Mouse (Mus musculus): ENCODE measurements around the gene Lat2. TPM values are rescaled to one million over a fixed set of nuclear protein-coding genes. Genes with fewer than 3 reads are reported as not detected.

The Lat2 gene
- total RNA-seq, 2 experiments from 2014 or later = 2.8 to 4.5 TPM

GRCm38 (mm10) chr5:134576517-134577220 lies 38.2 kb downstream of the Lat2 start:
- intact Hi-C loops (cut with DNase I) = no loop called here
- no peak for DNase-seq

- intact Hi-C loops (cut with DNase I) = no loop called here
- DNase-seq = no peak
Observed at GRCm38 (mm10) chr5:134575833-134576232, 39.0 kb downstream of the Lat2 start.

- intact Hi-C loops (cut with DNase I) = no loop called here
- DNase-seq = peak; percentile 39 to 56
Observed at GRCm38 (mm10) chr5:134572508-134573214, 42.2 kb downstream of the Lat2 start.

GRCm38 (mm10) chr5:134571730-134572507 lies 42.9 kb downstream of the Lat2 start:
- intact Hi-C loops (cut with DNase I) = no loop called here
- DNase-seq = peak; percentile 73 to 81

DNA sequence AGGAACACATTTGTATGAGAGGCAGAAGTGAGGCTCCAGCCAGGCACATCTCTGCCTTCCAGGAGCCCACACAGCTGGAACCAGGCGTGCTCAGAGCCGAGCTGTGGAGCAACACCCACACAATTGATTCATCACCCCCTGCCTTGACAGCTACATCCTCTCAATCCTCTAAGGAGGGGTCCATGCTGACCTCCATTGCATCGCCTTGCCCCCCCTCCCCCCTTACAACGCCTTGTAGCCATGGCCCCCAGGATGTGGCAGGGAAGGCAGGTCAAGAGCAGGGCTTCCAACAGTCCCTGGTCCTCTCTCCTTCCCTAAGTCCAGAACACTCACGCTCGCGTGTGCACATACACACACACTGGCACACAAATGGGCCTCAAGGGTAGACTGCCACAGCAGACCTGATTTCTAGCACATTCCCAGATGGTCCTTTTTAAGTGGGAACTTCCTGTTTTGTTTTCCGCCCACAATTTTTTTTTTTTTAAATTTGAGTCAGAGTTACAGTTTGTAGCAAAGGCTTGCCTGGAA lies 45.8 kb downstream of the Lat2 start:
- intact Hi-C loops (cut with DNase I) = loop anchor here (1.0 kb wide), 1 partner anchor 14 kb away; no protein-coding TSS in a partner anchor
- DNase-seq = peak; percentile 41 to 52

DNA sequence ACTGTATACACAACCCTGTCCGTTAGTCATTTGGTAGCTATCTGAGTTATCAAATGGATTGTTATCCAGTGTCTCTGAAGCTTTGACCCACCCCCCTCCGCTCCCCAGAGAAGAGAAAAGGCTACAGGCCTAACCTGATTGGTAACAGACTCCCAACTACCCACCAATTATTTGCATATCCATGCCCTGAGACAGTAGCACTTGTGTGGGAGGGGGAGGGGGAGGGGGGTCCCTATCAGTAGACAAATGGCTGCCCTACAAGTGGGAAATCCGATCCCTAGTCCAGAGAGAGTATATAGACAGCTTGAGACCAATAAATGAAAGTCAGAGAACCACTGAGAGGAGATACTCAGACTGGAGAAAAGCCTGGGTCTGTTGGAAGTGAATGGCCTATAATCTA lies 46.8 kb downstream of the Lat2 start:
- intact Hi-C loops (cut with DNase I) = no loop called here
- no peak for DNase-seq

DNA sequence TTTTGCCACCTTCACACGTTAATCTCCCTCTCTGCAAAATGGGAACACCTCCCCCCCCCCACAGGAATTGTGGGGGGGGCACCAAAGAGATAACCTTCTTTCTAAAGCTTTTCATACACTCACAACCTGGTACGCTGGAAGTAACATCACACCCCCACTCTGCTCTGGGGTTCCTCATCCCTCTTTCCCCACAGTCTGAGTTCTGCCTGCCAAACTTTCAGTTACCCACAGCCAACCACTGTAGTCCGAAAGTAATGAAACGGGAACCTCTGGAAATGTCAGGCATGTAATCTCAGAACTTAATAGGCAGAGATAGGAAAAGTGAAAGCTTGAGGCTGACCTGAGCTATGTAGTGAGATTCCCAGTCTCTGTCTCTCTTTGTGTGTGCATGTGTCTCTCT lies 47.4 kb downstream of the Lat2 start:
- intact Hi-C loops (cut with DNase I) = no loop called here
- DNase-seq = no peak

- DNase-seq = no peak
- intact Hi-C loops (cut with DNase I) = no loop called here
Observed at GRCm38 (mm10) chr5:134565696-134566095, 49.1 kb downstream of the Lat2 start.

DNA sequence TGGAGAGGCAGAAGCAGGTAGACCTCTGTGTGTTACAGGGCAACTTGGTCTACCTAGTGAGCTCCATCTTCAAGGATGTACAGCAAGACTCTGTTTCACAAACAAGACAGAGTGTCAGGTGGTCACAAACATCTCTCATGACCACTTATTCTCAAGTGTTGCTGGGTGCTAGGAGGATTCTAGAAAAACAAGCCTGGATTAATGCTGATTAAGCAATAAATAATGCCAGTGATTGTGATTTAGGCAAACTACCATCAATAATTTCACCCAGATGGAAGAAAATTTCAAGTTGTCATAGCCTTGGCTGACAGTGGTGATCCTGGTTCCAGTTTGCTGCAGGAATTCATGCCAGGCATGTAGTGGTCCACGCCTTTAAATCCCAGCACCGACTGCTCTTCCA lies 50.6 kb downstream of the Lat2 start:
- DNase-seq = no peak
- intact Hi-C loops (cut with DNase I) = no loop called here

- DNase-seq = no peak
- intact Hi-C loops (cut with DNase I) = no loop called here
Observed at GRCm38 (mm10) chr5:134560450-134561171, 54.2 kb downstream of the Lat2 start.

DNA sequence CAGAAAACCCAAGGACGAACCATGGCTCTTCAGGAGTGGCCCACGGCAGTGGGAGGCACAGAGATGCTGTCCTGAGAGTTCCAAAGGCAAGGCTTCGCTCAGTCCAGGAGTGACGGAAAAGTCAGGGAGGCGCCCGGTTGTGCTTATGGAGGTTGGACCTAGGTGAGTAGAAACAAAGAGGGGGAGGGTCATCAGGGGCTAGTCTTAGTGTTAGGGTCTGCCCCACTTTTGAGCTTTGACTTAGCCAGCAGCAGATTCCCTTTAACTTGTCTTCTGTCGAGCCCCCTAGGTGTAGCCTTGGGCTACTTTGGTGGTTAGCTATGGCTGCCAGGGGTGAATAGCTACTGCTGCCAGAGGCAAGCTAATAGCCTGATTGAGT lies 54.8 kb downstream of the Lat2 start, which contains the start of gene Syna:
TSS of gene Syna (minus strand) at position 101 of the 379 bp plus-strand sequence.
- intact Hi-C loops (cut with DNase I) = no loop called here
- no peak for DNase-seq

DNA sequence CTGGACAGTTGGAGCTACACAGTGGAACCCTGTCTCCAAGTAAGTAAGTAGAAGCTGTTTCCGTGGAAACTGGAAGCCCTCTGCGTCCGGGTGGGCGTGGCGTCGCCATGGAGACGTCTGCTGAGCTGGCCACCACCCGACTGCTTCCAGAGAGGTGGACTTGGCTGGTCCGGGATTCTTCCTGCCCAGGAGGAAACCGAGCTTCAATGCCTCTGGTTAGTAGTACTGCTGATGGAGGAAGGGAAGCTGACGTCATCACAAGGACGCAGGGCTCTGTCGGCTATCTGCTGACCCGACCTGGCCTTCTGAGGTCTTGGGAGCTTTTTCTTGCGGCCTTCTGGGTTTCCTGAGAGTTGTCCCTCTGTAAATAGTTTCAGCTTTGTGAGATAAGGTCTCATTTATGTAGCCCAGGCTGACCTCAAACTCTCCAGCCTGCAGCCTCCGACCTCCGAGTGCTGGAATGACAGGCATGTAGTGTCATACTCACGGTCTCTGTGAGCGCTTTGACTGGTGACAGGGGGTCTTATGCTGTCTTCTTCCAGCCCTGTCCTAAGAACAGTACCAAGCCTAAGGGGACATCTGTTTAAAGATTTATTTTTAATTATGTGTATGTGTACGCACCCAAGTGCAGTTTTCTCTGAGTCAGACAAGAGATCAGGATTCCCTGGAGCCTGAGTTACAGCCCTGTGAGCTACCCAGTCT lies 59.2 kb downstream of the Lat2 start:
- intact Hi-C loops (cut with DNase I) = loop anchor here (1.0 kb wide), 1 partner anchor 14 kb away; no protein-coding TSS in a partner anchor

GRCm38 (mm10) chr5:134553951-134554546 lies 60.8 kb downstream of the Lat2 start:
- intact Hi-C loops (cut with DNase I) = no loop called here

More for the DNA sequence above, 59.2 kb downstream of the Lat2 start:
- DNase-seq = peak; percentile 86

DNA sequence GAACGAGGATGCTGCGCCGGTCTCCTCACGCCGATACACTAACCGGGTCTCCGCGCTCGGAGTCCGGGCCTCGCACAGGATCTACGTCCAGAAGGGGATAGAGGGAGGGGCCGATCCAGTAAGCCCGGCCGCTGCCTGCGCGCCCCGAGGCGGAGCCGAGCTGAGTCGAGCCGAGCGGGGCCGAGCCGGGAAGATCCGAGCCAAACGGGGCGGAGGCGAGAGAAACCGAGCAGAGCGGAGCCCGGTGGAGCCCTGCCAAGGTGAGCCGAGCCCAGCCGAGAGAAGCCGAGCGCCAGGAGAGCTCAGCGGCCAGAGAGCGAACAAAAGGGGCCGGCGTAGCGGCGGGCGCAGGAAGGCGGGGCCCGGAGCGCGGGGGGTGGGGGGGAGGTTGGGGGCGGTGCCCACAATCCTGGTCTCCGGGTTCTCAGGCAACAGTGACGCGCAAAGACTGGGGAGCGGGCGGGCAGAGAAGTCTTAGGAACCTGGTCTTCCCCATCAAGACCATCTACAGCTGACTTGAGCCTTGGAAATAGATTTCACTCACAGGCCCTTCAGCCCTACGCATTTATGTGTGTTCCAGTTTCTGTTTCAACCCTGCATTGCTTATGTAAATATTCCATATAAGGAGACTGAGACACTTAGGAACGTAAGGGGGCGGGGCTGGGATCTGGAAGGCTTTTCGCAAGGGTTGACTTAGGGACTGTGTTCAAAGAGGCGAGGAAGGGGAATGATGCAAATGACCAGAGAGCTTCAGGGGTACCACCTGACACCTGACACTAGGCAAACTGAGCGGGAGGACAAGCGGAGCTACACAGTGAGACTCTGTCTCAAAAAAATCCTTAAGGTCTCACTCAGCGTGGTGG lies 62.5 kb downstream of the Lat2 start, which contains the start of gene Clip2:
TSS of gene Clip2 (minus strand) at position 325 of the 863 bp plus-strand sequence.
- DNase-seq = peak; percentile 99
- intact Hi-C loops (cut with DNase I) = no loop called here

More at GRCm38 (mm10) chr5:134553951-134554546, 60.8 kb downstream of the Lat2 start:
- no peak for DNase-seq

DNA sequence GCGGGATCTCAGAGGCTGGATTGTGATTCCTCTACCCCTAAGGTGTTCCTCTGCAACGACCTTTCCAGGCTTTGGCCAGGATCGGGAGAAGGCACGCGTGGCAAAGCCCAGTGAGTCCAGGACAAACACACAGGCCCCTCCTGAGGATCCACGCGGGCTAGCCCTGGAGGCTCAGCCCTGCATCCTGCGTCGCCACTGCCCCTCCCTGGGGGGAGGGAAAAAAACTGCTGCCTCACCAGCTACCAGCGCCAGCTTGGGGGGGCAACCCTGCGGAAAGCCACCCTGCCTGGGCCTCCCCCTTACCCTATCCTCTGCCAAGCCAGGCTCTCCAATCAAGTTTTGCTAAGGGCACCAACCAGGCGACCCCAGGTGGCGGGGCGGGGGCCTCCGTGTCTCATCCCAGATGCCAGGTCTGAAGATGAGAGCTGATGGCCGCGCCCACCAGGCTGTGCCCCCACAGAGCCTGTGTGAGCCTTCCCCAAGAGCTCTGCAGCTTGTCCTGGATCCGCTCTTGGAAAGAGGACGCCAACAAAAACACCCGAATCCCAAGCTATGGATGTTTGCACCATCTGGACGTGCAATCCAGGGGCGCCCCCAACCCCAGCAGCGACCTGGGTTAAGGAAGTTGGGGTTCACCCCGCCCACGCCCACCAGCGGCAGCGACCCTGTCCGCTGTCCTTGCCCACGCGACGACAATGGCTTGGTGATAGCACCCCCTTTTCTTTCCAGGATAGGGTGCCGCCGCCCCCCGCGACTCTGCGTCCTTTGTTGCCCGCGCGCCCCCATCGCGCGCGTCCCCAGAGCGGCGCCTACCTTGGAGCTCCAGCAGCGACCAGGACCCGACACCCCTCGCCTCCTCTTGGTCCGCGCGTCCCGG lies 63.4 kb downstream of the Lat2 start:
- DNase-seq = peak; percentile 48 to 52
- intact Hi-C loops (cut with DNase I) = loop anchor here (2.0 kb wide), 1 partner anchor 45 kb away; no protein-coding TSS in a partner anchor

DNA sequence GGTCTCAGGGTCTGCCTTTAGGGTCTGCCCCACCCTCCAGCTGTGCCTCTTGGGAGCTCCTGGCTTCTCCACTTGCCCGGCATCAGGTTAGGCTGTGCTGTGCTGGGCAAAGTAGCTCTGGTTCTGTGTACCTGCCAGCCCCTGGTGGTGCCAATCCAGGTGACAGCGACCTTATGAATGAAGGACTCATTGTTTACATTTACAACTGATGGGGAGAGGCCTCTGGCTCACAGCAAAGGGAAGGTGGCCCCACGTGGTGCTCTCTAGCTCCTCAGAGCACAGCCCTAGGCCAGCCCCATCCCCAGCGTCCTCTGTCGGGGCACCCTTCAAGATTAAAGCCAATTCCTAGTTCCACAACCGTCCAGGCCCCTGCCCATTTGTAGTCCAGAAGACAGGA lies 64.0 kb downstream of the Lat2 start:
- DNase-seq = peak in 1 of 2 experiments; percentile 25
- intact Hi-C loops (cut with DNase I) = loop anchor here (2.0 kb wide), 1 partner anchor 44 kb away; no protein-coding TSS in a partner anchor

Data from heart, postnatal 10 days (tissue).